Comparison of ENCODE assay signal across 8 mouse cellular contexts in genomic region chr1:163994173-163994720, GRCm38 (mm10). TPM values are rescaled to one million over a fixed set of nuclear protein-coding genes. Genes with fewer than 3 reads are reported as not detected.
DNase-seq lines count a peak whose midpoint lies in the region; ATAC-seq and TF ChIP-seq lines count a peak whose summit lies in the region.

No protein-coding gene starts in this region.

- no peaks in the 10 kb centered on the region for H3K9me3 ChIP-seq in forebrain, embryonic 13.5 days (replicated peaks)
- H3K9me3 ChIP-seq in liver, embryonic 13.5 days (replicated peaks): no peaks in the 10 kb centered on the region

- ATAC-seq in forebrain, embryonic 13.5 days: no peak; the same call in none of the 2 replicates
- peak; percentile 87 for ATAC-seq in liver, embryonic 13.5 days (ENCODE audit: low read depth)

- H3K4me2 ChIP-seq in forebrain, embryonic 13.5 days: peak overlapping the region; percentile 78
- peak overlapping the region; percentile 79 for H3K4me2 ChIP-seq in liver, embryonic 13.5 days

- no peak for DNase-seq in thymus, adult 2 months
- DNase-seq in thymus, adult 18-20 months: no peak
- DNase-seq in liver, embryonic 13.5 days: no peak
- DNase-seq in telencephalon, adult 2 months (ENCODE audit: low read depth, low spot score): peak; percentile 0
- no peak for DNase-seq in c-Kit-positive CD71-positive TER-119-positive erythroid progenitor cells, embryonic 14.5 days (ENCODE audit: low spot score)
- DNase-seq in embryo, embryonic 10 days (ENCODE audit: low spot score): no peak
- DNase-seq in gastrocnemius, postnatal 25 days: no peak

- TF ChIP-seq POLR2A in thymus, adult 2 months (IDR thresholded peaks at IDR 0.05; ENCODE audit: control insufficient read depth, extremely low read depth, insufficient read depth, low read length, poor library complexity): no peak

- 1% methylated on average over 38 of the region's 38 CpGs for WGBS in thymus, adult 2 months
- WGBS in forebrain, embryonic 13.5 days: under 1% methylated on average over 38 of the region's 38 CpGs
- WGBS in liver, embryonic 13.5 days (ENCODE audit: insufficient replicate concordance): 2% methylated on average over 38 of the region's 38 CpGs

- peak overlapping the region; percentile 68 for H3K9ac ChIP-seq in forebrain, embryonic 13.5 days
- H3K9ac ChIP-seq in liver, embryonic 13.5 days: peak overlapping the region; percentile 79

- no peak for TF ChIP-seq CTCF in thymus, adult 2 months (IDR thresholded peaks at IDR 0.05; ENCODE audit: borderline replicate concordance, control insufficient read depth, extremely low read depth, insufficient read depth, low read length, poor library complexity)

- H3K27ac ChIP-seq in thymus, adult 2 months (ENCODE audit: control insufficient read depth, insufficient read depth, low read length): no peak overlapping the region
- no peak overlapping the region for H3K27ac ChIP-seq in forebrain, embryonic 13.5 days
- H3K27ac ChIP-seq in liver, embryonic 13.5 days: peak overlapping the region; percentile 15

- no peaks in the 10 kb centered on the region for H3K27me3 ChIP-seq in thymus, adult 2 months (ENCODE audit: control insufficient read depth, insufficient read depth, low read length)
- no peaks in the 10 kb centered on the region for H3K27me3 ChIP-seq in forebrain, embryonic 13.5 days
- H3K27me3 ChIP-seq in liver, embryonic 13.5 days: no peaks in the 10 kb centered on the region

- H3K36me3 ChIP-seq in thymus, adult 2 months (ENCODE audit: control insufficient read depth, insufficient read depth, low read length): no peaks in the 10 kb centered on the region
- H3K36me3 ChIP-seq in forebrain, embryonic 13.5 days (ENCODE audit: poor library complexity, severe bottlenecking): no peaks in the 10 kb centered on the region
- 0 out of 2 replicates have a peak, but pooled peaks cover 7% of the 10 kb centered on the region for H3K36me3 ChIP-seq in liver, embryonic 13.5 days

- peak overlapping the region; percentile 94 for H3K4me3 ChIP-seq in thymus, adult 2 months (ENCODE audit: control insufficient read depth, insufficient read depth, low read length)
- H3K4me3 ChIP-seq in forebrain, embryonic 13.5 days: peak overlapping the region; percentile 76
- peak overlapping the region; percentile 82 for H3K4me3 ChIP-seq in liver, embryonic 13.5 days (replicated peaks)

- no peaks in the 10 kb centered on the region for H3K4me1 ChIP-seq in thymus, adult 2 months (replicated peaks; ENCODE audit: control insufficient read depth, insufficient read depth, low read length)
- peaks cover 10% of the 10 kb centered on the region for H3K4me1 ChIP-seq in forebrain, embryonic 13.5 days
- H3K4me1 ChIP-seq in liver, embryonic 13.5 days (replicated peaks): peaks cover 23% of the 10 kb centered on the region

RNA-seq across cellular contexts. Expression of gene BC055324, which starts 0.3 kb away (rescaled TPM):
- polyA plus RNA-seq in thymus, adult 2 months (2012; rRNA removed): 7.6 and 9.5 TPM in 2 replicates
- polyA plus RNA-seq in forebrain, embryonic 13.5 days (2015; fragmentation: Nextera tagmentation; extraction: Ambion mirVana): 19.9 and 22.3 TPM in 2 replicates
- 11.0 and 14.5 TPM in 2 replicates for polyA plus RNA-seq in liver, embryonic 13.5 days (2015; fragmentation: Nextera tagmentation; extraction: Ambion mirVana)
- total RNA-seq in gastrocnemius, postnatal 25 days (2021): under 1 TPM; 0.15 to 0.16 TPM

RNA-seq across cellular contexts. Expression of gene Mettl18, which starts 0.4 kb away (rescaled TPM):
- polyA plus RNA-seq in thymus, adult 2 months (2012; rRNA removed): 0.89 and 0.99 TPM in 2 replicates
- 9.1 and 10.4 TPM in 2 replicates for polyA plus RNA-seq in forebrain, embryonic 13.5 days (2015; fragmentation: Nextera tagmentation; extraction: Ambion mirVana)
- 5.7 and 8.4 TPM in 2 replicates for polyA plus RNA-seq in liver, embryonic 13.5 days (2015; fragmentation: Nextera tagmentation; extraction: Ambion mirVana)
- 1 to 10 TPM; 3.1 TPM for total RNA-seq in gastrocnemius, postnatal 25 days (2021)

RNA-seq across cellular contexts. Expression of gene Sele, which starts 53.8 kb away (rescaled TPM):
- polyA plus RNA-seq in thymus, adult 2 months (2012; rRNA removed): 0.13 and 0.18 TPM in 2 replicates
- polyA plus RNA-seq in forebrain, embryonic 13.5 days (2015; fragmentation: Nextera tagmentation; extraction: Ambion mirVana): not detected in 2 replicates
- 0.07 TPM in 1 of 2 replicates, not detected in the other for polyA plus RNA-seq in liver, embryonic 13.5 days (2015; fragmentation: Nextera tagmentation; extraction: Ambion mirVana)
- under 1 TPM in 1 of 2 experiments, not detected in 1; 0.08 TPM for total RNA-seq in gastrocnemius, postnatal 25 days (2021)
